Mouse (Mus musculus): ENCODE measurements around the gene Cmya5. TPM values are rescaled to one million over a fixed set of nuclear protein-coding genes. Genes with fewer than 3 reads are reported as not detected.
"Not testable (repeated sequence)": the region's sequence is repeated elsewhere in the genome, so short reads cannot be mapped to it uniquely, and the experiment has no call there.

Cmya5 gene
- 2.6 and 3.0 TPM in 2 replicates for polyA plus RNA-seq (2012; rRNA removed)

DNA sequence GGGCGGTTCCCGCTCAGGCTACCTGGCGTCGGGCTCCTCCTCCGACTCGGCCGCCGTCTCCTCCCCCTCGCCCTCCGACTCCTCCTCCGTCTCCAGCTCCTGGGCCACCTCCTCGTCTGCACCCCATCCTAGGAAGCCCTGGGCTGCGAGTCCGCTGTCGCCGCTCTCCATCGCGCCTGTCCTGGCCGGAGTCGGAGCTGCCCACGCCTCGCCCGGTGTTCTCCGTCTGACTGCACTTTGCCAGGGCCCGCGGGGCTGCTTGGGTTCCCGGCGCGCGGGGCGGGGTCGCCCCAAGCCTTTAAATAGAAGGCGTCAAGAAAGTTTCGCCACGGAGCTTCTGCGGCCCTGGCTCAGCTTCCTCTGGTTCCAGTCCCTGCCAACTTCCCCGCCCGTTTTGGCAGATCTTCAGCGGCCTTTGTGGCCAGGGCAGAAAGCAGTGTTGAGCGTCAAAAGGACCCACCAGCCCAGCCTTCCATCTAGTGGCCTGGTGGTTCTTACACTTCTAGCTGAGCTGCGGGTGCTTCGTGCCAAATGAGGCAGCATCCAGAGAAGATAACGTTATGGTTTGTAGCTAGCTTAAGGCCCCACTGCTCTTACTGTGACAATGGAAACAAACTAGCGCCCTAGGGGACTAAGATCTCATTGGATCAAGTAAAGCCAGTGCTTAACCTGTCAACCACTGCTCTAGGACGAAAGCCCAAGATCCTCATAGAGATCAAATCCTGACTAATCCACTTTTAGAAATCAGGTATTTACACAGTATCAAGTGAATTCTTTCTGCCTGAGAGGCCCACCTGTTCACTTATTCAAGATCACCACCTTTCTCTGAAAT lies at the start of gene Cmya5:
TSS of gene Cmya5 (minus strand) at position 389 of the 832 bp plus-strand sequence.
- TF ChIP-seq POLR2A (IDR thresholded peaks at IDR 0.05; ENCODE audit: borderline replicate concordance, insufficient read depth, low read length) = no peak
- TF ChIP-seq CTCF (IDR thresholded peaks at IDR 0.05; ENCODE audit: borderline replicate concordance, insufficient read depth, low read depth, low read length) = peak; percentile 36; the same call in 1 of the 2 replicates
- Histone ChIP-seq H3K4me3 (replicated peaks; ENCODE audit: insufficient read depth, low read depth, low read length) (peak within 1 kb of the TSS; percentile 31), H3K27ac (ENCODE audit: insufficient read depth, low read length) (no peak within 1 kb of the TSS), H3K4me1 (ENCODE audit: control insufficient read depth, insufficient read depth, low read length) (peaks cover 3% of the 10 kb centered on the region; the same call in 1 of the 2 replicates), H3K27me3 (ENCODE audit: control insufficient read depth, insufficient read depth, low read length) (no peaks in the 10 kb centered on the region)
- 3% methylated on average over 45 of the region's 45 CpGs for WGBS
- peak; percentile 82 to 83 for DNase-seq

DNA sequence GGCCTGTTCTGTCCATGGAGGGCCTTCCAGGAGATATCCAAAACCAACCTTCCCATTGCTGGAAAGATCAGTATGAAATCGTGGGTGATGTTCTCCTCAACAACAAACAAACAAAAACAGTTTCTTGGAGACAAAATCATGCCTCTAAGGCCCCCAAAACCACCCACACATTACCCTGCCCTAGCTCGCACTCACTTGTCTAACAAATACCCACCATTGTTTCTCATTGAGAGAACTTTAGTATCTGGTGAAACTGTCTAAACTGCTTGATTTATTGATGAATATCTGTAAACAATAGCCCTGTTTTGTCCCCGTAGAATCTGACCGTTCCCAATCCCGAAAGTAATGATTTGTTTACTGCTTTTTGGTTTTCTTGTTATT lies 48.1 kb upstream of the Cmya5 start:
- Histone ChIP-seq H3K4me3 (replicated peaks; ENCODE audit: insufficient read depth, low read depth, low read length) (peak overlapping the region; percentile 81), H3K4me1 (ENCODE audit: control insufficient read depth, insufficient read depth, low read length) (peaks cover 5% of the 10 kb centered on the region; the same call in 1 of the 2 replicates), H3K27me3 (ENCODE audit: control insufficient read depth, insufficient read depth, low read length) (no peaks in the 10 kb centered on the region), H3K27ac (ENCODE audit: insufficient read depth, low read length) (peak overlapping the region; percentile 72)
- no peak for DNase-seq
- WGBS = 66% methylated on average over 5 of the region's 5 CpGs
- no peak for TF ChIP-seq POLR2A (IDR thresholded peaks at IDR 0.05; ENCODE audit: borderline replicate concordance, insufficient read depth, low read length)
- TF ChIP-seq CTCF (IDR thresholded peaks at IDR 0.05; ENCODE audit: borderline replicate concordance, insufficient read depth, low read depth, low read length) = no peak

DNA sequence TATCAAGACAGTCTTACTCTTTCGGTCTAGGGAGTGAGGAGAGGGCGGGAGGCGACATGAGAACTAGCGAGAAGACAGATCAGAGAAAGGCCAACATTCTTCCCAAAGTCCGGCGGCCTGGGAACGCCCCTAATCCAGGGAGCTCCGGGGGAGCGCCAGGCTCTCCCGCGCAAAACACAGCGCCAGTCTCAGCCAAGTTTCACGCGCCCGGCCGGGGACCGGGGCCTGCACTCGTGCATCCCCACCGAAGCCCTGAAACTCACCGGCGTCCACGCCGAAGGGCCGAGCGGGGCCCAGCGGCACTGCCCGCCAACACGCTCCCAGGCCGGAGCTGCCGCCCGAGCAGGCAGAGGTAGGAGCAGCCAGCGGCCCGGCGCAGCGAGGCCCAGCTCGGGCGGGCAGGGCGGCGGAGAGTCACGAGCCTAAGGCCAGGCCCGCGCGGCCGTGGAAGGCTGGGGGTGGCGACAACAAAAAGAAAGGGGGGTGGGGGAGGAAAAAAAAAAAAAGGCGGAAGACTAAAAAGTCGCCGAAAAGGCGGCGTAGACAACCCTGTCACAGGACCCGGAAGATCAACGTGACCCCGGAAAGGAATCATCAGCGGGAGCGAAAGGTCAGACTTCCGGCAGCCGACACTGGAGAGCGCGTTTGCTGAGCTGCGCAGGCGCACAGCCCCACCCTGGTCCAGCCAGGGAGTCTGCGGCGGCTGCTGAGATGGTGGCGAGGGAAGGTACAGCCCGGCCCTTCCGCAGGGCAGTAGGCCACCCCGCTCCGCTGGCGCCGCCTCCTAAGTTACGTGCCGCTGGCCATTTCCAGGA lies 47.5 kb upstream of the Cmya5 start, which contains the start of gene Tent2:
TSS of gene Tent2 (minus strand) at position 555 of the 815 bp plus-strand sequence.
- peak within 1 kb of the TSS; percentile 81 for H3K4me3 ChIP-seq (replicated peaks; ENCODE audit: insufficient read depth, low read depth, low read length)
- TF ChIP-seq CTCF (IDR thresholded peaks at IDR 0.05; ENCODE audit: borderline replicate concordance, insufficient read depth, low read depth, low read length) = no peak
- TF ChIP-seq POLR2A (IDR thresholded peaks at IDR 0.05; ENCODE audit: borderline replicate concordance, insufficient read depth, low read length) = peak; percentile 86
- no peaks in the 10 kb centered on the region for H3K27me3 ChIP-seq (ENCODE audit: control insufficient read depth, insufficient read depth, low read length)
- peak within 1 kb of the TSS; percentile 72 for H3K27ac ChIP-seq (ENCODE audit: insufficient read depth, low read length)
- WGBS = under 1% methylated on average over 71 of the region's 72 CpGs
- H3K4me1 ChIP-seq (ENCODE audit: control insufficient read depth, insufficient read depth, low read length) = peaks cover 5% of the 10 kb centered on the region; the same call in 1 of the 2 replicates
- DNase-seq = peak; percentile 93 to 97

DNA sequence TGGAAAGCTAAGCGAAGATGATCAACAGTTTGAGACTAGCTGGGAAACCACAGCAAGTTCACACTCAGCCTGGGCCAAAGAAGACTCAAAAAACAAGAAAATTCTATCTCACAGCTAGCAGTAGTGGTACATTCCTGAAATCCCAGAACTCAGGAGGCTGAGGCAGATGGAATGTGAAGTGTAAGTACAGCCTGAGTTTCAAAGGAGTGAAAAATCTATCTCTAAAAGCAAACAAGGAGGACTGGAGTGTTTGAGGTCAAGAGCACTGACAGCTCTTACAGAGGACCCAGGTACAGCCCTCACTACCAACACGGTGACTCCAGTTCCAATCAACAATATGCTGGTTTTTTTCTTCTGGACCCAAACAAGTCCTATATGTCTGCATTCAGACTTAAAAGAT lies 44.9 kb upstream of the Cmya5 start:
- Histone ChIP-seq H3K4me1 (ENCODE audit: control insufficient read depth, insufficient read depth, low read length) (peaks cover 5% of the 10 kb centered on the region; the same call in 1 of the 2 replicates), H3K27me3 (ENCODE audit: control insufficient read depth, insufficient read depth, low read length) (no peaks in the 10 kb centered on the region), H3K27ac (ENCODE audit: insufficient read depth, low read length) (no peak overlapping the region), H3K4me3 (replicated peaks; ENCODE audit: insufficient read depth, low read depth, low read length) (no peak overlapping the region)
- WGBS = 85% methylated on average over 2 of the region's 2 CpGs
- DNase-seq = no peak
- TF ChIP-seq POLR2A (IDR thresholded peaks at IDR 0.05; ENCODE audit: borderline replicate concordance, insufficient read depth, low read length) (no peak), CTCF (IDR thresholded peaks at IDR 0.05; ENCODE audit: borderline replicate concordance, insufficient read depth, low read depth, low read length) (no peak)

DNA sequence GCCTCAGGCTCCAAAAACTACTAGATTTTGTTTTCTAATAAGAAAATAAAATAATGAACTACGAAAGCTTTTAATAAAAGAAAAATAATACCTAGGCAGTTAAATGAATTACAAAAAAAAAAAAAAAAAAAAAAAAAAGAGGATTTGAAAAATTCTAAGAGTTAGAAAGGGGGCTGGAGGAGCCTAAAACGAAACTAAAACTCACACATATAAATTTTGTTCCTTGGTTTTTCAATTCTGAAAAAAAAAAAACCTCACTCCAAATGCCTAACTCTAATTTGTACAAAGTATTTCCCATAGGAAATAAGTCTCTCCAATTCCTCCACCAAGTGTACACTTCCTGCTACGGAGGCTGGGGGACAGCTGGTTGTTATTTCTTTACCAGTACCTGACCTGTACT lies 44.2 kb upstream of the Cmya5 start:
- DNase-seq = no peak
- H3K4me1 ChIP-seq (ENCODE audit: control insufficient read depth, insufficient read depth, low read length) = peaks cover 5% of the 10 kb centered on the region; the same call in 1 of the 2 replicates
- H3K27me3 ChIP-seq (ENCODE audit: control insufficient read depth, insufficient read depth, low read length) = no peaks in the 10 kb centered on the region
- no peak overlapping the region for H3K27ac ChIP-seq (ENCODE audit: insufficient read depth, low read length)
- 91% methylated on average over 3 of the region's 3 CpGs for WGBS
- no peak overlapping the region for H3K4me3 ChIP-seq (replicated peaks; ENCODE audit: insufficient read depth, low read depth, low read length)
- no peak for TF ChIP-seq POLR2A (IDR thresholded peaks at IDR 0.05; ENCODE audit: borderline replicate concordance, insufficient read depth, low read length)
- TF ChIP-seq CTCF (IDR thresholded peaks at IDR 0.05; ENCODE audit: borderline replicate concordance, insufficient read depth, low read depth, low read length) = no peak

DNA sequence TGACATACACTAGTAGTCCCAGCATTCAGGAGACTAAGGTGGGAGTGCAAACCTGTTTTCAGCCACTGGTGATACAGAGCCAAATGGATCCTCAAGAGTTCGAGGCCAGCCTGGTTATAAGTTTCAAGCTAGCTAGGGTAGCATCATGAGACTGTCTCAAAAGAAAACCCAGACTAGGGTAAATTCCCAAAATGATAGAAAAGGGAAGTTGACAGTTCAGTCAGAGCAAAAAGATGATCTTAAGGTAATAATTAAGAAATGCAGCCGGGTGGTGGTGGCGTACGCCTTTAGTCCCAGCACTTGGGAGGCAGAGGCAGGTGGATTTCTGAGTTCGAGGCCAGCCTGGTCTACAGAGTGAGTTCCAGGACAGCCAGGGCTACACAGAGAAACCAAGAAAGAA lies 43.3 kb upstream of the Cmya5 start:
- H3K27me3 ChIP-seq (ENCODE audit: control insufficient read depth, insufficient read depth, low read length); H3K4me1 ChIP-seq (ENCODE audit: control insufficient read depth, insufficient read depth, low read length); H3K27ac ChIP-seq (ENCODE audit: insufficient read depth, low read length); H3K4me3 ChIP-seq (replicated peaks; ENCODE audit: insufficient read depth, low read depth, low read length); DNase-seq: not testable (repeated sequence)
- WGBS = 97% methylated on average over 5 of the region's 5 CpGs

DNA sequence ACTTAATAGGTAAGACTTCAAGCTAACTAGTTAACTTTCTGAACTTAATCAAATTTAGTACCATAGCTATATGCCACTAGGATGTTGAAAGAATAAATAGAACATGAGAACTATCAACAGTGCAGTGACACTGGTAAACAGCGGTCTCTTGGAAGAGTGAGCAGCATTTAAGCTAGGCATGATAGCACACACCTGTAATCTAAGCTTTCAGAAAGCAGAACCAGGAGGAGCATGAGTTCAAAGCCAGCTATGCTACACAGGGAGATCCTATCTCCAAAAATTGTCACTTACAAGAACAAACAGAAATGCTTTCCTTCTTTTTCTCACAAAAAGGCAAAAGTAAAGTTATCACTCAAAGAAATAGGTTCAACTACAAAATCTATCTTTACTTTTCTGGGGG lies 35.8 kb upstream of the Cmya5 start:
- Histone ChIP-seq H3K27me3 (ENCODE audit: control insufficient read depth, insufficient read depth, low read length) (no peaks in the 10 kb centered on the region), H3K27ac (ENCODE audit: insufficient read depth, low read length) (no peak overlapping the region), H3K4me1 (ENCODE audit: control insufficient read depth, insufficient read depth, low read length) (no peaks in the 10 kb centered on the region), H3K4me3 (replicated peaks; ENCODE audit: insufficient read depth, low read depth, low read length) (no peak overlapping the region)
- no peak for DNase-seq
- no peak for TF ChIP-seq POLR2A (IDR thresholded peaks at IDR 0.05; ENCODE audit: borderline replicate concordance, insufficient read depth, low read length)
- WGBS = 96% methylated on average over 1 of the region's 1 CpGs
